Mouse (Mus musculus): ENCODE measurements around the gene Acyp1. TPM values are rescaled to one million over a fixed set of nuclear protein-coding genes. Genes with fewer than 3 reads are reported as not detected.
A peak's percentile ranks its signal among the peaks of the same experiment; 100 is the strongest.

Acyp1 gene
- total and polyA plus RNA-seq, 3 experiments, result 9.7 to 20.0 (median 19.3) TPM

- peak; percentile 98 to 99 for DNase-seq
- Histone ChIP-seq H3K9ac (ENCODE audit: low read depth, low read length) (peak overlapping the region; percentile 93), H3K27me3 (ENCODE audit: control insufficient read depth, insufficient read depth, low read length) (no peaks in the 10 kb centered on the region), H3K4me1 (ENCODE audit: control insufficient read depth, insufficient read depth, low read length) (peaks cover 2% of the 10 kb centered on the region), H3K36me3 (ENCODE audit: control insufficient read depth, insufficient read depth, low read length) (no peaks in the 10 kb centered on the region), H3K4me3 (peak overlapping the region; percentile 88), H3K79me2 (replicated peaks; ENCODE audit: control insufficient read depth, insufficient read depth, low read length) (no peaks in the 10 kb centered on the region), H3K27ac (peak overlapping the region; percentile 83)
- intact Hi-C loops (cut with DNase I), result no loop called here
- TF ChIP-seq CTCF (IDR thresholded peaks at IDR 0.05), result peak; percentile 11; the same call in 1 of the 2 replicates
- no peak for TF ChIP-seq EP300 (IDR thresholded peaks at IDR 0.05; ENCODE audit: insufficient read depth, low read depth, low read length)
- peak; percentile 75 for TF ChIP-seq POLR2A (IDR thresholded peaks at IDR 0.05; ENCODE audit: insufficient read depth, low read depth, low read length)
- under 1% methylated on average over 31 of the region's 31 CpGs for WGBS
Measured at GRCm38 (mm10) chr12:85280105-85280844, 8.0 kb downstream of the Acyp1 start.

- WGBS, result 5% methylated on average over 10 of the region's 10 CpGs
- intact Hi-C loops (cut with DNase I), result no loop called here
Measured at GRCm38 (mm10) chr12:85279396-85280080, 8.7 kb downstream of the Acyp1 start.

GRCm38 (mm10) chr12:85278919-85279318, 9.3 kb downstream of the Acyp1 start:
- Histone ChIP-seq H3K27me3 (ENCODE audit: control insufficient read depth, insufficient read depth, low read length) (no peaks in the 10 kb centered on the region), H3K9ac (ENCODE audit: low read depth, low read length) (no peak overlapping the region), H3K27ac (no peak overlapping the region), H3K4me3 (no peak overlapping the region), H3K36me3 (ENCODE audit: control insufficient read depth, insufficient read depth, low read length) (no peaks in the 10 kb centered on the region), H3K4me1 (ENCODE audit: control insufficient read depth, insufficient read depth, low read length) (peaks cover 2% of the 10 kb centered on the region), H3K79me2 (replicated peaks; ENCODE audit: control insufficient read depth, insufficient read depth, low read length) (no peaks in the 10 kb centered on the region)
- no peak for DNase-seq
- TF ChIP-seq EP300 (IDR thresholded peaks at IDR 0.05; ENCODE audit: insufficient read depth, low read depth, low read length), result no peak
- no peak for TF ChIP-seq CTCF (IDR thresholded peaks at IDR 0.05)
- TF ChIP-seq POLR2A (IDR thresholded peaks at IDR 0.05; ENCODE audit: insufficient read depth, low read depth, low read length), result no peak
- intact Hi-C loops (cut with DNase I), result no loop called here
- 95% methylated on average over 10 of the region's 10 CpGs for WGBS

More at GRCm38 (mm10) chr12:85279396-85280080, 8.7 kb downstream of the Acyp1 start:
- H3K9ac ChIP-seq (ENCODE audit: low read depth, low read length), result peak overlapping the region; percentile 93
- peak overlapping the region; percentile 83 for H3K27ac ChIP-seq
- no peak for TF ChIP-seq CTCF (IDR thresholded peaks at IDR 0.05)
- no peak for TF ChIP-seq EP300 (IDR thresholded peaks at IDR 0.05; ENCODE audit: insufficient read depth, low read depth, low read length)
- TF ChIP-seq POLR2A (IDR thresholded peaks at IDR 0.05; ENCODE audit: insufficient read depth, low read depth, low read length), result no peak
- no peaks in the 10 kb centered on the region for H3K79me2 ChIP-seq (replicated peaks; ENCODE audit: control insufficient read depth, insufficient read depth, low read length)
- no peak for DNase-seq
- no peaks in the 10 kb centered on the region for H3K36me3 ChIP-seq (ENCODE audit: control insufficient read depth, insufficient read depth, low read length)
- H3K27me3 ChIP-seq (ENCODE audit: control insufficient read depth, insufficient read depth, low read length), result no peaks in the 10 kb centered on the region
- H3K4me1 ChIP-seq (ENCODE audit: control insufficient read depth, insufficient read depth, low read length), result peaks cover 2% of the 10 kb centered on the region
- H3K4me3 ChIP-seq, result peak overlapping the region; percentile 88

- Histone ChIP-seq H3K9ac (ENCODE audit: low read depth, low read length) (no peak overlapping the region), H3K79me2 (replicated peaks; ENCODE audit: control insufficient read depth, insufficient read depth, low read length) (no peaks in the 10 kb centered on the region), H3K4me1 (ENCODE audit: control insufficient read depth, insufficient read depth, low read length) (peaks cover 2% of the 10 kb centered on the region), H3K27ac (no peak overlapping the region), H3K27me3 (ENCODE audit: control insufficient read depth, insufficient read depth, low read length) (no peaks in the 10 kb centered on the region), H3K36me3 (ENCODE audit: control insufficient read depth, insufficient read depth, low read length) (no peaks in the 10 kb centered on the region), H3K4me3 (no peak overlapping the region)
- WGBS, result 85% methylated on average over 5 of the region's 5 CpGs
- DNase-seq, result no peak
- TF ChIP-seq EP300 (IDR thresholded peaks at IDR 0.05; ENCODE audit: insufficient read depth, low read depth, low read length), result no peak
- TF ChIP-seq CTCF (IDR thresholded peaks at IDR 0.05), result no peak
- no peak for TF ChIP-seq POLR2A (IDR thresholded peaks at IDR 0.05; ENCODE audit: insufficient read depth, low read depth, low read length)
- intact Hi-C loops (cut with DNase I), result no loop called here
Measured at GRCm38 (mm10) chr12:85276273-85276672, 12.0 kb downstream of the Acyp1 start.

- Histone ChIP-seq H3K27ac (no peak overlapping the region), H3K79me2 (replicated peaks; ENCODE audit: control insufficient read depth, insufficient read depth, low read length) (no peaks in the 10 kb centered on the region), H3K27me3 (ENCODE audit: control insufficient read depth, insufficient read depth, low read length) (no peaks in the 10 kb centered on the region), H3K4me1 (ENCODE audit: control insufficient read depth, insufficient read depth, low read length) (peaks cover 2% of the 10 kb centered on the region; the same call in 1 of the 2 replicates), H3K9ac (ENCODE audit: low read depth, low read length) (no peak overlapping the region), H3K4me3 (no peak overlapping the region), H3K36me3 (ENCODE audit: control insufficient read depth, insufficient read depth, low read length) (no peaks in the 10 kb centered on the region)
- TF ChIP-seq POLR2A (IDR thresholded peaks at IDR 0.05; ENCODE audit: insufficient read depth, low read depth, low read length) (no peak), EP300 (IDR thresholded peaks at IDR 0.05; ENCODE audit: insufficient read depth, low read depth, low read length) (no peak), CTCF (IDR thresholded peaks at IDR 0.05) (no peak)
- intact Hi-C loops (cut with DNase I), result no loop called here
- peak in 1 of 2 experiments; percentile 33 for DNase-seq
- 64% methylated on average over 10 of the region's 10 CpGs for WGBS
Measured at GRCm38 (mm10) chr12:85273508-85273907, 14.7 kb downstream of the Acyp1 start.

- Histone ChIP-seq H3K9ac (ENCODE audit: low read depth, low read length) (no peak overlapping the region), H3K36me3 (ENCODE audit: control insufficient read depth, insufficient read depth, low read length) (no peaks in the 10 kb centered on the region), H3K4me1 (ENCODE audit: control insufficient read depth, insufficient read depth, low read length) (peaks cover 2% of the 10 kb centered on the region; the same call in 1 of the 2 replicates), H3K4me3 (no peak overlapping the region), H3K27me3 (ENCODE audit: control insufficient read depth, insufficient read depth, low read length) (no peaks in the 10 kb centered on the region), H3K79me2 (replicated peaks; ENCODE audit: control insufficient read depth, insufficient read depth, low read length) (no peaks in the 10 kb centered on the region), H3K27ac (no peak overlapping the region)
- 57% methylated on average over 4 of the region's 4 CpGs for WGBS
- DNase-seq, result no peak
- intact Hi-C loops (cut with DNase I), result no loop called here
- TF ChIP-seq POLR2A (IDR thresholded peaks at IDR 0.05; ENCODE audit: insufficient read depth, low read depth, low read length) (no peak), CTCF (IDR thresholded peaks at IDR 0.05) (no peak), EP300 (IDR thresholded peaks at IDR 0.05; ENCODE audit: insufficient read depth, low read depth, low read length) (no peak)
Measured at GRCm38 (mm10) chr12:85271843-85272206, 16.4 kb downstream of the Acyp1 start.
